Mouse (Mus musculus) kidney, embryonic 16.5 days (tissue): ENCODE results near the gene Tax1bp1. TPM values are rescaled to one million over a fixed set of nuclear protein-coding genes. Genes with fewer than 3 reads are reported as not detected.
A peak's percentile ranks its signal among the peaks of the same experiment; 100 is the strongest.

Source experiments
- ATAC-seq: fragments of 200-750 bp; cut with Nextera tagmentation; 2 replicates; pipeline ENCODE4 v1.8.0; 2017; ENCODE audit warnings: moderate TSS enrichment; ENCODE audit not compliant: low FRiP score, low TSS enrichment
- H3K27ac ChIP-seq: fragments of 300-500 bp; sonication (generic); 2 replicates; pipeline ENCODE4 v1.5.1; 2014; ENCODE audit warnings: low read length
- H3K27me3 ChIP-seq: fragments of 300-500 bp; sonication (generic); 2 replicates; pipeline ENCODE4 v1.6.1; 2014; ENCODE audit warnings: low read length, control low read depth, mixed read lengths; ENCODE audit not compliant: insufficient read depth
- H3K36me3 ChIP-seq: fragments of 300-500 bp; sonication (generic); 2 replicates; pipeline ENCODE4 v1.6.1; 2014; ENCODE audit warnings: low read length, control low read depth, mixed read lengths; ENCODE audit not compliant: insufficient read depth
- H3K4me1 ChIP-seq: fragments of 300-500 bp; sonication (generic); 2 replicates; pipeline ENCODE4 v1.6.1; 2014; ENCODE audit warnings: low read length, control low read depth, mixed read lengths; ENCODE audit not compliant: insufficient read depth
- H3K4me2 ChIP-seq: fragments of 300-500 bp; sonication (generic); replicated peaks from 2 replicates; pipeline ENCODE4 v1.6.1; 2014; ENCODE audit warnings: low read depth, low read length
- H3K4me3 ChIP-seq: fragments of 300-500 bp; sonication (generic); 2 replicates; pipeline ENCODE4 v1.5.1; 2014; ENCODE audit warnings: mild to moderate bottlenecking, low read length
- H3K9ac ChIP-seq: fragments of 300-500 bp; sonication (generic); replicated peaks from 2 replicates; pipeline ENCODE4 v1.6.1; 2014; ENCODE audit warnings: low read length
- H3K9me3 ChIP-seq: fragments of 300-500 bp; sonication (generic); 2 replicates; pipeline ENCODE4 v1.6.1; 2016; ENCODE audit warnings: low read length, control low read depth
- WGBS: fragments of 180-500 bp; shearing (Covaris S2); extraction: QIAGEN DNeasy Blood & Tissue Kit; methylation state at CpG from one replicate; pipeline ENCODE4 v1.1.7; 2014; 5-methylcytosine and 5-hydroxymethylcytosine counted together
- polyA plus RNA-seq: library from polyadenylated mRNA; unstranded; fragments of >200 nt; fragmentation: Nextera tagmentation; extraction: Ambion mirVana; gene quantifications from 2 replicates; pipeline ENCODE4 v1.2.1, GENCODE M21; 2015

Tax1bp1 gene
- polyA plus RNA-seq, 1 experiment from 2014 or later, result 135 TPM

- no peak overlapping the region for H3K4me3 ChIP-seq
- no peaks in the 10 kb centered on the region for H3K9me3 ChIP-seq
- H3K27ac ChIP-seq, result no peak overlapping the region
- no peak overlapping the region for H3K9ac ChIP-seq
- H3K27me3 ChIP-seq, result no peaks in the 10 kb centered on the region
- H3K36me3 ChIP-seq, result no peaks in the 10 kb centered on the region
- peaks cover 27% of the 10 kb centered on the region for H3K4me1 ChIP-seq
- no peak overlapping the region for H3K4me2 ChIP-seq
- ATAC-seq, result no peak
- 37% methylated on average over 3 of the region's 3 CpGs for WGBS
Measured at GRCm38 (mm10) chr6:52792455-52792854, 78.9 kb downstream of the Tax1bp1 start.

DNA sequence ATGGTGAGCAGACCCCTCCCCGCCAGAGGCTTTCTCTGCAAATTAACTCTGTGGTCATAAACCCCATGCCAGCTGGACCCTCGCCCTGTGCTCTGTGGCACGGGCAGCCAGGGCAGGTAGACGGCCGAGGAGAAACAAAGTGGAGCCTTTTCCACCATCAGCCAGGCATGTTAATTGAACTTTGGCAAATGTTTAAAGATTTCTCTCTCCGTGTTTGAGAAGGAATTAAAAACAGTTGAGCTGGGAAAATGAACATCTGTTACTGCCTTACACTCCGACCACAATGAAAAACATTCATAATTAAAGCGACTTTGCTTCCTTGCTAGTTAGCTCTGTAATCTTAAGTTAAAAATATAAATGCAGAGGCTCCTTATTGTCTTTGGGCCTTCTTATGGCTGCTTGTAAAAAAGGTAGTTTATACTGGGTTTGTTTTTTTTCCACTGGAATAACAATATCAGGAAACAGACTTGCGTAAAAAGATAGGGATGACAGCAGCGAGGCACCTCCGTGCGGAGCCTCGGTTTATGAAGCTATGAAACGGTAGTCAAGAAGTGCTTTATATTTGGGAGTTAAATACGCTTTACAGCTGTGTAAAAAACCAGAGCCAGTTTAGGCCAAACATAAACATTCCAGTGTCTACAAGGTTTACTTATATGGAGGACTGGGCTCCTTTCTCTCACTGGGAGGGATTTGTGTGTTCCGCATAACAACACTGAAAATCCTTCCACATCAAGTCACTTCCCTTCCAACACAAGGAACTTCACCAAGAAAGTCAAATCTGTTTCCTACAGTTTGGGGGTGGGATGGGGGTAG, 81.7 kb downstream of the Tax1bp1 start:
- peaks cover 33% of the 10 kb centered on the region for H3K4me1 ChIP-seq
- ATAC-seq, result no peak
- WGBS, result 32% methylated on average over 16 of the region's 16 CpGs
- H3K9ac ChIP-seq, result no peak overlapping the region
- H3K4me2 ChIP-seq, result peak overlapping the region; percentile 20
- no peak overlapping the region for H3K4me3 ChIP-seq
- H3K27ac ChIP-seq, result peak overlapping the region; percentile 41
- no peaks in the 10 kb centered on the region for H3K27me3 ChIP-seq
- no peaks in the 10 kb centered on the region for H3K36me3 ChIP-seq
- no peaks in the 10 kb centered on the region for H3K9me3 ChIP-seq

DNA sequence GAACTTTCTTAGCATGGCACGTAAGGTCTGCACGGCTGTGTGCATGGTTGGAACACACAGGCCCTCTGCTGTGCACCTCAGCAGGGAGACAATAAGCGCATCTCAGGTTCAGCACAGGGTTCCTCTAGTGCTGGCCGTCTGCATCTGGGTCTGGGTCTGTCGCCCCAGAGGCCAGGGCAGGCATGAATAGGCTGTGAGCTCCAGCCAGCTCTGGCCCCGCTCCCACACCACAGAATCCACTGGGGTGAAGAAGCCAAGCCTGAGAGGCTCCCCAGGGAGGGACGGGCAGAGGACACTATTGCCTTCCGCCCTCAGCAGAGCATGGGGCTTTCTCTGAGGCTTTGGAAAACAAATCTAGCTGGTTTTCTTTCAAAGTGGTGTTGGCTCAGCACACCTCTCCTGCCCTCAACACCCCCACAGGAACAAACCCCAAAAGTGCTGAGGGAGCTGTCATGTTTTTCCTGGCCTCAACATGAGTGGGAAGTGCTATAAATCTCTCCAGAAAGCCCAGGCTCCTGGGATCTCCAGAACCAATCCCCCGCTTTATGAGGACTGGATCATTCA, 82.6 kb downstream of the Tax1bp1 start:
- no peak overlapping the region for H3K4me3 ChIP-seq
- no peak overlapping the region for H3K9ac ChIP-seq
- no peaks in the 10 kb centered on the region for H3K36me3 ChIP-seq
- 48% methylated on average over 9 of the region's 9 CpGs for WGBS
- H3K9me3 ChIP-seq, result no peaks in the 10 kb centered on the region
- H3K4me1 ChIP-seq, result peaks cover 33% of the 10 kb centered on the region
- no peaks in the 10 kb centered on the region for H3K27me3 ChIP-seq
- ATAC-seq, result peak; percentile 75
- H3K27ac ChIP-seq, result peak overlapping the region; percentile 47
- no peak overlapping the region for H3K4me2 ChIP-seq

DNA sequence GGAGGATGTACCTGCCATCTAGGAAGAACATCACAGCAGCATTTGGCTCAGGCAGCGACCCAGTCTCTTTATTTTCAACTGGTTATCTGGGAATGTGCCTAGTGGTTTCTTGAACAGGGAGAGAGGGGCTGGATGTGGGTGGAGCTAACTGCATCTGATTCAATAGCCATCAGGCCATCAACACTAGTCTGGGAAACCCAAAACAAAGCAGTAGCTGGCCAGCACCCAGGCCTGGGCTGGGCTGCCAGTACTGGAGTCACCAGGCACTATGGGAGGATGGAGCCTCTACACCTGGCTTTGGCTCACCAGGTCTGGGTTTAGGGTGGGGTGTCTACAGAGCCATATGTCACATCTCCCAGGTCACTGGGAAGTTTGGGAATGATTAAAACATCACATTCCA, 83.2 kb downstream of the Tax1bp1 start:
- Histone ChIP-seq H3K9me3 (no peaks in the 10 kb centered on the region), H3K27ac (peak overlapping the region; percentile 47; the same call in 1 of the 2 replicates), H3K4me1 (peaks cover 34% of the 10 kb centered on the region), H3K4me3 (no peak overlapping the region), H3K4me2 (no peak overlapping the region), H3K36me3 (no peaks in the 10 kb centered on the region), H3K9ac (no peak overlapping the region), H3K27me3 (no peaks in the 10 kb centered on the region)
- peak; percentile 24; the same call in 1 of the 2 replicates for ATAC-seq
- 76% methylated on average over 1 of the region's 1 CpGs for WGBS

- Histone ChIP-seq H3K9me3 (no peaks in the 10 kb centered on the region), H3K27ac (peak overlapping the region; percentile 40; the same call in 1 of the 2 replicates), H3K4me2 (no peak overlapping the region), H3K4me3 (no peak overlapping the region), H3K36me3 (no peaks in the 10 kb centered on the region), H3K27me3 (no peaks in the 10 kb centered on the region), H3K9ac (no peak overlapping the region), H3K4me1 (peaks cover 40% of the 10 kb centered on the region)
- no peak for ATAC-seq
- 41% methylated on average over 6 of the region's 6 CpGs for WGBS
Measured at GRCm38 (mm10) chr6:52797252-52797800, 83.8 kb downstream of the Tax1bp1 start.

DNA sequence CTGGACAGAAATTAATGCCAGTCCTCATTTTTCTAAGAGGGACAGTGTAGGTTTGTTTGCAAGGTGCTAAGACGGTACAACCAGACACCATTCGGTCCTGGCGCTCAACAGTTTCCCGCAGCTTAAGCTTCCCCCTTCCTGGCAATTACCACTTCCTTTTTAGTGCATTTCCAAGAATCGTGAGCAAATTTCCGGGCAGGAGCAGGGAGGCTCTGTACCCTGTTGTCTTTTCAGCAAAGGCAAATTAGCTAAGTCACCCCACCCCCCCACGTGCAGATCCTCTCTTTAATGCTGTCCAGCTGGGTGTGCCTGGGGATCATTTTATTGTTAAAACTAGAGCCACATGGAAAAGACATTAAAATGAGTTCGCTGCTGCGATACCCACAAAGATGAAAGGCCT, 88.7 kb downstream of the Tax1bp1 start:
- peaks cover 17% of the 10 kb centered on the region for H3K4me1 ChIP-seq
- no peaks in the 10 kb centered on the region for H3K27me3 ChIP-seq
- H3K9ac ChIP-seq, result no peak overlapping the region
- no peak overlapping the region for H3K4me2 ChIP-seq
- WGBS, result 39% methylated on average over 9 of the region's 9 CpGs
- no peaks in the 10 kb centered on the region for H3K9me3 ChIP-seq
- H3K4me3 ChIP-seq, result no peak overlapping the region
- no peak for ATAC-seq
- no peak overlapping the region for H3K27ac ChIP-seq
- no peaks in the 10 kb centered on the region for H3K36me3 ChIP-seq

DNA sequence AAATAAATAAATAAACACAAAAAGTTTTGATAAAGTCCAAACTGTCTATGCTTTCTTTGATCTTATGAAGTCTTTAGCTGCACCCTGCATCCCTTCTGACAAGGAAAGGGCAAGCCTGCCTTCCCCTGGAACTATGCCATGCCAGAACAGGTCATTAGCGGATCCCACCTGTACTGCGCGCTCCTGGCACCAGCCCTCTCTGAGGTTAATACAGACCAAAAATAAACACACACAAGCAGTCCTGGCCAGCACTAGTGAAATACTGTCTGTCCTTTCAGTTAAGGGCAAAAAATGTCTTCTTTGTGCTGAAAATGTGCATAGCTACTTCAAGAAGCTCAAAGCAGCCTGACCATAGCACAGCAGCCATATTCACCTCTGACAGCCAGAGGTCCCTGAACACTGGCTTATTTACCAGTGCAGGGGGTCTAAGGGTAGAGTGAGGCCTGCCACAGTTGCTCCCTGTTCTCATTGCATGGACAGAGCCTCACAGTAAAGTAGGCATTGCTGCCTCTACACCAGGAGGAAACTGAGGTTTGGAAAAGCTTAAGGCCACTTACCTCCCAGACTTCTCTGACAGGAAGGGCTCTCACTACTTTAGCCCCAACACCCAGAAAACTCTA, 91.8 kb downstream of the Tax1bp1 start:
- no peaks in the 10 kb centered on the region for H3K27me3 ChIP-seq
- no peaks in the 10 kb centered on the region for H3K9me3 ChIP-seq
- no peak overlapping the region for H3K27ac ChIP-seq
- H3K4me3 ChIP-seq, result no peak overlapping the region
- WGBS, result 95% methylated on average over 3 of the region's 3 CpGs
- peaks cover 8% of the 10 kb centered on the region for H3K4me1 ChIP-seq
- ATAC-seq, result no peak
- H3K36me3 ChIP-seq, result no peaks in the 10 kb centered on the region
- no peak overlapping the region for H3K4me2 ChIP-seq
- no peak overlapping the region for H3K9ac ChIP-seq

Other genes with a start within 250 kb of the Tax1bp1 start
- 164 and 171 TPM in 2 replicates for gene Hibadh, start 73.3 kb upstream of the Tax1bp1 start, polyA plus RNA-seq